Mouse (Mus musculus): ENCODE measurements around the gene Hist1h2bn.
A peak's percentile ranks its signal among the peaks of the same experiment; 100 is the strongest.
"Not testable (repeated sequence)": the region's sequence is repeated elsewhere in the genome, so short reads cannot be mapped to it uniquely, and the experiment has no call there.

Hist1h2bn gene

GRCm38 (mm10) chr13:21753524-21754285 is at the start of gene Hist1h2bn, which contains the start of gene Hist1h2ak:
Gene Hist1h2bn, plus strand, starts transcription at chr13:21754123.
Gene Hist1h2ak, minus strand, starts transcription at chr13:21753827.
- DNase-seq (ENCODE audit: low read depth), result peak; percentile 87

GRCm38 (mm10) chr13:21706669-21707068 is 47.3 kb upstream of the Hist1h2bn start:
- no peak for DNase-seq (ENCODE audit: low read depth)

- peak; percentile 78 for DNase-seq (ENCODE audit: low read depth)
Observed at GRCm38 (mm10) chr13:21710031-21710711, 43.8 kb upstream of the Hist1h2bn start.

GRCm38 (mm10) chr13:21710821-21711525 is 43.0 kb upstream of the Hist1h2bn start:
- no peak for DNase-seq (ENCODE audit: low read depth)

GRCm38 (mm10) chr13:21711698-21712097 is 42.2 kb upstream of the Hist1h2bn start:
- DNase-seq (ENCODE audit: low read depth), result no peak

GRCm38 (mm10) chr13:21714725-21715124 is 39.2 kb upstream of the Hist1h2bn start:
- DNase-seq (ENCODE audit: low read depth), result peak; percentile 64

- no peak for DNase-seq (ENCODE audit: low read depth)
Observed at GRCm38 (mm10) chr13:21715131-21715863, 38.6 kb upstream of the Hist1h2bn start.

GRCm38 (mm10) chr13:21715864-21716539 is 37.9 kb upstream of the Hist1h2bn start, which contains the start of the genes Hist1h2bl and Hist1h2ai:
Gene Hist1h2bl, minus strand, starts transcription at chr13:21716143.
Gene Hist1h2ai, plus strand, starts transcription at chr13:21716422.
- DNase-seq (ENCODE audit: low read depth), result peak; percentile 90

- not testable (repeated sequence) for DNase-seq (ENCODE audit: low read depth)
Observed at GRCm38 (mm10) chr13:21716540-21717391, 37.2 kb upstream of the Hist1h2bn start.

GRCm38 (mm10) chr13:21717397-21718357 is 36.2 kb upstream of the Hist1h2bn start, which contains the start of gene Hist1h3h:
Gene Hist1h3h, plus strand, starts transcription at chr13:21717659.
- DNase-seq (ENCODE audit: low read depth), result peak; percentile 83

GRCm38 (mm10) chr13:21718381-21719080 is 35.4 kb upstream of the Hist1h2bn start:
- no peak for DNase-seq (ENCODE audit: low read depth)

- not testable (repeated sequence) for DNase-seq (ENCODE audit: low read depth)
Observed at GRCm38 (mm10) chr13:21721107-21721756, 32.7 kb upstream of the Hist1h2bn start.

GRCm38 (mm10) chr13:21721757-21722372 is 32.1 kb upstream of the Hist1h2bn start, which contains the start of gene Hist1h2bm:
Gene Hist1h2bm, plus strand, starts transcription at chr13:21722044.
- DNase-seq (ENCODE audit: low read depth), result peak; percentile 77

GRCm38 (mm10) chr13:21722373-21722925 is 31.5 kb upstream of the Hist1h2bn start:
- DNase-seq (ENCODE audit: low read depth), result no peak

- no peak for DNase-seq (ENCODE audit: low read depth)
Observed at GRCm38 (mm10) chr13:21722993-21723836, 30.7 kb upstream of the Hist1h2bn start.
